Mouse (Mus musculus): Measurements from ENCODE around the gene Pacsin1. TPM values are rescaled to one million over a fixed set of nuclear protein-coding genes. Genes with fewer than 3 reads are reported as not detected.

Gene Pacsin1
- polyA plus RNA-seq, 1 experiment from 2014 or later: 32.1 TPM

DNA sequence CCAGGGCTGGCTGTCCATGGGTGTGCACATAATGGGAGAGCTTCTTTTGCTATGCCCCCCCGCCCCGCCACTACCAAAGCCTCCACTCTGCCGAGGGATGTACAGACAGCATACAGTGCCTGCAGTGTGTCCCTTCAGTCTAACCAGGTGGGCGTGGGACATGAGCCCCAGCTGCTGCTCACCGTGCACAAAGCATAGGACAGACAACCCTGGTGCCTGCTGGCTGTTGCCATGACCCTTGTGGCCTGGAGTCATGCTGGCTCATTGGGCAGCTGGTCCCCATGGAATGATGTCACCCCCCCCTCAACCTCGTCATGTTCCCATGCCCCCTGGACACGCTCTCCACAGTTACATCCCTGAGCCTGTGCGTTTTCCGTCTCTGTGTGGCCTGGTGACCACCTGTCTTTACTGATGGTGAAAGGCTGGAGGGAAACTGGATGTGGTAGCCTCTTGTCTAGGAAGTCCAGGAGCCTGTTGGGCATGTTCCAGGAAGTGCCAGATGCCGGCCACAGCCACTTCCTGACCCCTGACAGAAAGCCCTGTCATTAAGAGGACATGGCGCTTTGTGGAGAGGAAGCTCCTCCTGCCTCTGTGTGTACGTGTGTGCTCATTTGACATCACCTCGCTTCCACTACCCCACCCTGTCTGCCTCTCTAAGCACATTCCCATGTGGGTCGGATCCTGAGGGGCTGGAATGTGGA, 35.8 kb downstream of the Pacsin1 start:
- Histone ChIP-seq H3K27me3 (peaks cover 3% of the 10 kb centered on the region; the same call in 1 of the 2 replicates), H3K36me3 (no peaks in the 10 kb centered on the region), H3K9ac (replicated peaks) (no peak overlapping the region), H3K9me3 (no peaks in the 10 kb centered on the region), H3K27ac (replicated peaks) (no peak overlapping the region), H3K4me2 (replicated peaks) (no peak overlapping the region), H3K4me1 (peaks cover 15% of the 10 kb centered on the region), H3K4me3 (no peak overlapping the region)
- ATAC-seq (replicated peaks): no peak
- 82% methylated on average over 14 of the region's 14 CpGs for WGBS

GRCm38 (mm10) chr17:27699641-27700244, 44.4 kb downstream of the Pacsin1 start:
- ATAC-seq (replicated peaks): no peak
- no peak overlapping the region for H3K4me3 ChIP-seq
- H3K9ac ChIP-seq (replicated peaks): no peak overlapping the region
- 90% methylated on average over 17 of the region's 17 CpGs for WGBS
- H3K9me3 ChIP-seq: no peaks in the 10 kb centered on the region
- H3K4me2 ChIP-seq (replicated peaks): no peak overlapping the region
- no peak overlapping the region for H3K27ac ChIP-seq (replicated peaks)
- peaks cover 5% of the 10 kb centered on the region for H3K4me1 ChIP-seq
- no peaks in the 10 kb centered on the region for H3K36me3 ChIP-seq
- H3K27me3 ChIP-seq: no peaks in the 10 kb centered on the region

DNA sequence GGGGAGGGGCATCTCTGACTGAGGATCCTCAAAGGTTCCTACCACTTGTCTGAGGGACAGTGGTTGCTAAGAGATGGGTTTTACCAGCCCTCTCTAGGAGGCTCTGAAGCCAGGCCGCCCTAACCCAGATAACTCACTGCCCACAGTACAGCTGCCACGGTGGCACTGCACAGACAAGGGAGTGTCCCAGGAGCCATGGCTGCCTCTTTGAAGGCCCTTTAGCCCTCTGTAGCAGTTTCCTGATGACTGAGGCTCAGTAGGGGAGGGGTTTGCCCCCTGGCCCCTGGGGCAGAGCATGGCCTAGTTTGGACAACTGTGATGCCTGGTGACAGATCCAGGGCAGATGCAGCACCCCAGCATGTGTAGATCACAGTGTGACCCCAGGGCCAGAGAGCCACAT, 45.5 kb downstream of the Pacsin1 start:
- no peaks in the 10 kb centered on the region for H3K36me3 ChIP-seq
- peaks cover 5% of the 10 kb centered on the region for H3K4me1 ChIP-seq
- H3K27ac ChIP-seq (replicated peaks): no peak overlapping the region
- 72% methylated on average over 2 of the region's 2 CpGs for WGBS
- no peak for ATAC-seq (replicated peaks)
- no peaks in the 10 kb centered on the region for H3K9me3 ChIP-seq
- no peak overlapping the region for H3K9ac ChIP-seq (replicated peaks)
- H3K4me2 ChIP-seq (replicated peaks): no peak overlapping the region
- H3K4me3 ChIP-seq: no peak overlapping the region
- no peaks in the 10 kb centered on the region for H3K27me3 ChIP-seq

DNA sequence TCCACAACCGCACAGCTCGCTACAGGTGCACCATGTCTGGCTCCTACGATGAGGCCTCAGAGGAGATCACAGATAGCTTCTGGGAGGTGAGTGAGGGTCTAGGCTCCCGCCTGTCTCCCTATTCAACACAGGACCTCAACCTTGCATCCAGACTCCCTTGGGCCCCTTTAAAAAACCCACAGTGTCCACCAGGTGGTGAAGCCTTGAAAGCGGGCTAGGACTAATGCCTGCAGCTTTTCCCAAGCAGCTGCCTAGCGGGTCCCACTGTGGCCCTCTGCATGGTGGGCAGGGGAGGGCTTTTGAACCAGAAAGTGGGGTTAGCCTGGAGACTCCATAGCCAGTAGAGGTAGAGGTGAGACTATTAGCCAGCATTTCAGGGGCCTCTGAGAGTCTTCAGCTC, 46.5 kb downstream of the Pacsin1 start:
- no peak overlapping the region for H3K4me3 ChIP-seq
- no peak overlapping the region for H3K9ac ChIP-seq (replicated peaks)
- no peak for ATAC-seq (replicated peaks)
- no peak overlapping the region for H3K27ac ChIP-seq (replicated peaks)
- no peaks in the 10 kb centered on the region for H3K36me3 ChIP-seq
- H3K4me2 ChIP-seq (replicated peaks): no peak overlapping the region
- 74% methylated on average over 6 of the region's 6 CpGs for WGBS
- 0 out of 2 replicates have a peak, but pooled peaks cover 4% of the 10 kb centered on the region for H3K27me3 ChIP-seq
- no peaks in the 10 kb centered on the region for H3K9me3 ChIP-seq
- H3K4me1 ChIP-seq: peaks cover 5% of the 10 kb centered on the region

GRCm38 (mm10) chr17:27702518-27702917, 47.2 kb downstream of the Pacsin1 start:
- Histone ChIP-seq H3K27me3 (0 out of 2 replicates have a peak, but pooled peaks cover 5% of the 10 kb centered on the region), H3K4me1 (peaks cover 6% of the 10 kb centered on the region), H3K9ac (replicated peaks) (peak overlapping the region; percentile 36; the same call in 1 of the 2 replicates), H3K4me2 (replicated peaks) (peak overlapping the region; percentile 48), H3K36me3 (no peaks in the 10 kb centered on the region), H3K27ac (replicated peaks) (no peak overlapping the region), H3K9me3 (no peaks in the 10 kb centered on the region), H3K4me3 (peak overlapping the region; percentile 31)
- ATAC-seq (replicated peaks): 0 out of 2 replicates have a peak, but pooled peaks have one; percentile 21
- 1% methylated on average over 34 of the region's 34 CpGs for WGBS

DNA sequence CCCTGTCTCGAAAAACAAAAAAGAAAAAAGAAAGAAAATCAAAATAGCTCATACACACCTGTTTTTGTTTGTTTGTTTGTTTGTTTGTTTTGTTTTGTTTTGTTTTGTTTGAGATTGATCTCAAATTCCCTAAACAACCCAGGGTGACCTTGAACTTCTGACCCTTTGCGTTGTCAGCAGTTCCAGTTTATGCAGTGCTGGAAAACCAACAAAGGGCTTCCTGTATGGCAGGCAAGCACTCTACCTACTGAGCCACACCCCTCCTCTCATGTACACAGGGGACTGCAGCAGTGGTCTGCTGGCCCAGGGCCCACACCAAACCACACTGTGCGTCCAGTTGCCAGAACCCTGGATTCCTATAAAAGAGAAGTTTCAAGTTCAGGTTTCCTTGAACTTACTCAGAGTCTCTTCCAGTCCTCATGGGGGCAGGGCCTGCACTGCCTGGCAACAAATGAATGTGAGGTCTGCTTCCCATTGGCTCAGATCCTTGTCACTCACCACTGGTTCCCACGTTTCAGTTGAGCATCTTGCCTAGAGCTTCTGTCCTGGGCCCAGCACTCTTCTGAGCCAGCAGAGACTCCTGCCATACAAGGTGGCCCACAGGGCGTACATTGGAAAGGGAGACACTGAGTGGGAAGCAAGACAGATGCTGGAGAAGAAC, 48.8 kb downstream of the Pacsin1 start:
- ATAC-seq (replicated peaks): no peak
- Histone ChIP-seq H3K36me3 (no peaks in the 10 kb centered on the region), H3K4me3 (no peak overlapping the region), H3K9ac (replicated peaks) (no peak overlapping the region), H3K4me1 (peaks cover 17% of the 10 kb centered on the region), H3K27ac (replicated peaks) (no peak overlapping the region), H3K9me3 (no peaks in the 10 kb centered on the region), H3K27me3 (0 out of 2 replicates have a peak, but pooled peaks cover 5% of the 10 kb centered on the region), H3K4me2 (replicated peaks) (no peak overlapping the region)
- 70% methylated on average over 5 of the region's 5 CpGs for WGBS

DNA sequence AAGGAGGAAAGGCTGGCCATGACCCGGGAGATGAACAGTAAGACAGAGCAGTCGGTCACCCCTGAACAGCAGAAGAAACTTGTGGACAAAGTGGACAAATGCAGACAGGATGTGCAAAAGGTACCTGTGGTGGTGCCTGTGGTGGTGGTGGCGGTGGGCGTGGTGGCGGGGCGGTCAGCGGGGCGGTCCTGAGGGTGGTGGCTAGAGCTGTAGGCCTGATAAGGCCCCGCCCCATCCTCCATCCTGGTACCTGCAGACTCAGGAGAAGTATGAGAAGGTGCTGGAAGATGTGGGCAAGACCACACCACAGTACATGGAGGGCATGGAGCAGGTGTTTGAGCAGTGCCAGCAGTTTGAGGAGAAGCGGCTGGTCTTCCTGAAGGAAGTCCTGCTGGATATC, 50.4 kb downstream of the Pacsin1 start:
- Histone ChIP-seq H3K4me3 (no peak overlapping the region), H3K9me3 (no peaks in the 10 kb centered on the region), H3K4me2 (replicated peaks) (no peak overlapping the region), H3K9ac (replicated peaks) (no peak overlapping the region), H3K27ac (replicated peaks) (no peak overlapping the region), H3K27me3 (0 out of 2 replicates have a peak, but pooled peaks cover 5% of the 10 kb centered on the region), H3K4me1 (peaks cover 17% of the 10 kb centered on the region), H3K36me3 (no peaks in the 10 kb centered on the region)
- ATAC-seq (replicated peaks): no peak
- 46% methylated on average over 10 of the region's 10 CpGs for WGBS

- no peaks in the 10 kb centered on the region for H3K9me3 ChIP-seq
- H3K4me2 ChIP-seq (replicated peaks): peak overlapping the region; percentile 42
- H3K27me3 ChIP-seq: 0 out of 2 replicates have a peak, but pooled peaks cover 5% of the 10 kb centered on the region
- H3K4me1 ChIP-seq: peaks cover 11% of the 10 kb centered on the region
- no peaks in the 10 kb centered on the region for H3K36me3 ChIP-seq
- peak; percentile 83 for ATAC-seq (replicated peaks)
- WGBS: 4% methylated on average over 25 of the region's 25 CpGs
- peak overlapping the region; percentile 28 for H3K4me3 ChIP-seq
- H3K9ac ChIP-seq (replicated peaks): peak overlapping the region; percentile 10; the same call in 1 of the 2 replicates
- H3K27ac ChIP-seq (replicated peaks): no peak overlapping the region
Measured at GRCm38 (mm10) chr17:27707954-27708661, 52.8 kb downstream of the Pacsin1 start.

- H3K9ac ChIP-seq (replicated peaks): no peak overlapping the region
- H3K9me3 ChIP-seq: no peaks in the 10 kb centered on the region
- 77% methylated on average over 5 of the region's 5 CpGs for WGBS
- H3K27me3 ChIP-seq: 0 out of 2 replicates have a peak, but pooled peaks cover 9% of the 10 kb centered on the region
- no peak overlapping the region for H3K4me3 ChIP-seq
- peaks cover 11% of the 10 kb centered on the region for H3K4me1 ChIP-seq
- no peak for ATAC-seq (replicated peaks)
- no peaks in the 10 kb centered on the region for H3K36me3 ChIP-seq
- H3K4me2 ChIP-seq (replicated peaks): no peak overlapping the region
- H3K27ac ChIP-seq (replicated peaks): no peak overlapping the region
Measured at GRCm38 (mm10) chr17:27709650-27710049, 54.3 kb downstream of the Pacsin1 start.

- no peak overlapping the region for H3K9ac ChIP-seq (replicated peaks)
- H3K36me3 ChIP-seq: no peaks in the 10 kb centered on the region
- H3K27me3 ChIP-seq: 0 out of 2 replicates have a peak, but pooled peaks cover 4% of the 10 kb centered on the region
- ATAC-seq (replicated peaks): no peak
- H3K9me3 ChIP-seq: no peaks in the 10 kb centered on the region
- H3K4me3 ChIP-seq: no peak overlapping the region
- no peak overlapping the region for H3K27ac ChIP-seq (replicated peaks)
- H3K4me2 ChIP-seq (replicated peaks): no peak overlapping the region
- H3K4me1 ChIP-seq: peaks cover 14% of the 10 kb centered on the region
- WGBS: 48% methylated on average over 1 of the region's 1 CpGs
Measured at GRCm38 (mm10) chr17:27712832-27713231, 57.5 kb downstream of the Pacsin1 start.

DNA sequence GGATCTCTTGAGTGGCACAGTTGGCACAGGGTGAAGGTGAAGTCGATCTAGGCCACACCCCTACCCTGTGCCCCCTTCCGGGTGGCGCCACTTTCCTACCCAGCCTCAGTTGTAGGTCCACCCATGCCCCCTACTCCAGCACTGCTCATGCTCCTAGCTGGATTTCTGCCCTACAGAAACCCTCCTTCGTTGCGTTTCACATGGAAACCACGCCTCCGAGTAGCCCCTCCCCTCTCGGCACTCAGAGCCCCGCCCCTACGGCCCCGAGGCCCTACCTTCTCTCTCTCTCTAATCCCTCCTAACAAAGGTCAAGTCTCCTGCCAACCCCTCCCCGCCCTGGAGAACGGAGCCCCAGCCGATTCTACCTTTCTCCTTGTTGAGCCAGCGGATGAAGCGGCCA, 61.5 kb downstream of the Pacsin1 start:
- no peak overlapping the region for H3K9ac ChIP-seq (replicated peaks)
- peaks cover 10% of the 10 kb centered on the region; the same call in 1 of the 2 replicates for H3K4me1 ChIP-seq
- 0 out of 2 replicates have a peak, but pooled peaks cover 4% of the 10 kb centered on the region for H3K27me3 ChIP-seq
- peak overlapping the region; percentile 17 for H3K4me3 ChIP-seq
- H3K4me2 ChIP-seq (replicated peaks): peak overlapping the region; percentile 31
- H3K36me3 ChIP-seq: no peaks in the 10 kb centered on the region
- peak; percentile 70; the same call in 1 of the 2 replicates for ATAC-seq (replicated peaks)
- H3K9me3 ChIP-seq: no peaks in the 10 kb centered on the region
- no peak overlapping the region for H3K27ac ChIP-seq (replicated peaks)
- 3% methylated on average over 16 of the region's 16 CpGs for WGBS
